Mouse (Mus musculus) embryonic facial prominence, embryonic 15.5 days (tissue): ENCODE results near the gene Ccdc102a. TPM values are rescaled to one million over a fixed set of nuclear protein-coding genes. Genes with fewer than 3 reads are reported as not detected.

Source experiments
- ATAC-seq: fragments of 200-750 bp; cut with Nextera tagmentation; 2 replicates; pipeline ENCODE4 v1.8.0; 2017; ENCODE audit warnings: low read depth, moderate TSS enrichment; ENCODE audit not compliant: insufficient number of reproducible peaks, low FRiP score, low TSS enrichment
- H3K27ac ChIP-seq: fragments of 300-500 bp; sonication (generic); replicated peaks from 2 replicates; pipeline ENCODE4 v1.5.1; 2015; ENCODE audit warnings: mild to moderate bottlenecking, inconsistent platforms
- H3K27me3 ChIP-seq: fragments of 300-500 bp; sonication (generic); 2 replicates; pipeline ENCODE4 v1.6.1; 2015; ENCODE audit warnings: inconsistent platforms
- H3K36me3 ChIP-seq: fragments of 300-500 bp; sonication (generic); 2 replicates; pipeline ENCODE4 v1.6.1; 2015; ENCODE audit warnings: mild to moderate bottlenecking, inconsistent platforms
- H3K4me1 ChIP-seq: fragments of 300-500 bp; sonication (generic); 2 replicates; pipeline ENCODE4 v1.6.1; 2015; ENCODE audit warnings: inconsistent platforms
- H3K4me2 ChIP-seq: fragments of 300-500 bp; sonication (generic); replicated peaks from 2 replicates; pipeline ENCODE4 v1.6.1; 2015; ENCODE audit warnings: mild to moderate bottlenecking, inconsistent platforms
- H3K4me3 ChIP-seq: fragments of 300-500 bp; sonication (generic); replicated peaks from 2 replicates; pipeline ENCODE4 v1.5.1; 2015; ENCODE audit warnings: mild to moderate bottlenecking, inconsistent platforms
- H3K9ac ChIP-seq: fragments of 300-500 bp; sonication (generic); 2 replicates; pipeline ENCODE4 v1.6.1; 2015; ENCODE audit warnings: inconsistent platforms
- H3K9me3 ChIP-seq: fragments of 300-500 bp; sonication (generic); replicated peaks from 2 replicates; pipeline ENCODE4 v1.6.1; 2016; ENCODE audit warnings: inconsistent platforms
- WGBS: fragments of 180-500 bp; shearing (Covaris S2); methylation state at CpG from one replicate; pipeline ENCODE4 v1.1.7; 2015; 5-methylcytosine and 5-hydroxymethylcytosine counted together
- polyA plus RNA-seq: library from polyadenylated mRNA; unstranded; fragments of >200 nt; fragmentation: Nextera tagmentation; extraction: Ambion mirVana; gene quantifications from 2 replicates; pipeline ENCODE4 v1.2.1, GENCODE M21; 2015

The Ccdc102a gene
- polyA plus RNA-seq, 1 experiment from 2014 or later: 44.6 TPM

GRCm38 (mm10) chr8:94950458-94950857 lies 32.6 kb upstream of the Ccdc102a start:
- Histone ChIP-seq H3K4me2 (no peak overlapping the region), H3K27me3 (no peaks in the 10 kb centered on the region), H3K27ac (no peak overlapping the region), H3K9ac (no peak overlapping the region), H3K4me3 (no peak overlapping the region), H3K36me3 (no peaks in the 10 kb centered on the region), H3K4me1 (no peaks in the 10 kb centered on the region), H3K9me3 (no peaks in the 10 kb centered on the region)
- 76% methylated on average over 5 of the region's 5 CpGs for WGBS
- ATAC-seq: no peak

GRCm38 (mm10) chr8:94950046-94950445 lies 32.1 kb upstream of the Ccdc102a start:
- no peaks in the 10 kb centered on the region for H3K9me3 ChIP-seq
- H3K4me1 ChIP-seq: no peaks in the 10 kb centered on the region
- no peaks in the 10 kb centered on the region for H3K27me3 ChIP-seq
- H3K9ac ChIP-seq: no peak overlapping the region
- no peak overlapping the region for H3K27ac ChIP-seq
- WGBS: 15% methylated on average over 4 of the region's 4 CpGs
- no peak; the same call in 1 of the 2 replicates for ATAC-seq
- H3K36me3 ChIP-seq: no peaks in the 10 kb centered on the region
- no peak overlapping the region for H3K4me3 ChIP-seq
- no peak overlapping the region for H3K4me2 ChIP-seq

- Histone ChIP-seq H3K4me2 (no peak overlapping the region), H3K9me3 (no peaks in the 10 kb centered on the region), H3K36me3 (no peaks in the 10 kb centered on the region), H3K27ac (no peak overlapping the region), H3K4me3 (no peak overlapping the region), H3K4me1 (no peaks in the 10 kb centered on the region), H3K27me3 (no peaks in the 10 kb centered on the region), H3K9ac (no peak overlapping the region)
- no peak for ATAC-seq
- WGBS: 82% methylated on average over 4 of the region's 4 CpGs
These were observed 31.1 kb upstream of the Ccdc102a start for GRCm38 (mm10) chr8:94949010-94949409.

- Histone ChIP-seq H3K4me2 (no peak overlapping the region), H3K27ac (no peak overlapping the region), H3K4me1 (no peaks in the 10 kb centered on the region), H3K27me3 (no peaks in the 10 kb centered on the region), H3K9ac (no peak overlapping the region), H3K36me3 (no peaks in the 10 kb centered on the region), H3K4me3 (no peak overlapping the region), H3K9me3 (no peaks in the 10 kb centered on the region)
- 71% methylated on average over 4 of the region's 4 CpGs for WGBS
- no peak for ATAC-seq
These were observed 30.5 kb upstream of the Ccdc102a start for GRCm38 (mm10) chr8:94948421-94948820.

DNA sequence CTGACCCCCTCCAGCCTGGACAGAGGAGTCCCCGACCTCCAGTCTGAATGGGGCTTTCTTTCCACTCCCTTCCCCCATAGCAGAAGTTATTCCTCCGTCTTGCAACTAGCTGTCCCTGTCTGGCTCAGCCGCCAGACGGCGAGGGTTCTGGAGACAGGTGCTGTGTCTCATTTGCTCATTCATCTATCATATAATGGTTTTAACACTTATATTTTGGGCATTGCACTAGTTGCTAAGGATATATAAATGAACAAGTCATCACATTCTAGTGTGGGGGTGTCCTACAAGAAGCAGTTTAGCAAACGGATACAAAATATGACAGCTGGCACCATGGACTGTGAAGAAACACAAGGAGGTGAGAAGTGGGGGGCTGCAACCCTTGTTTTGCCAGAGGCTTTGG lies 27.3 kb upstream of the Ccdc102a start:
- H3K9me3 ChIP-seq: no peaks in the 10 kb centered on the region
- H3K36me3 ChIP-seq: no peaks in the 10 kb centered on the region
- H3K4me2 ChIP-seq: no peak overlapping the region
- 47% methylated on average over 6 of the region's 6 CpGs for WGBS
- H3K4me1 ChIP-seq: no peaks in the 10 kb centered on the region
- no peak for ATAC-seq
- no peaks in the 10 kb centered on the region for H3K27me3 ChIP-seq
- H3K27ac ChIP-seq: no peak overlapping the region
- H3K9ac ChIP-seq: no peak overlapping the region
- H3K4me3 ChIP-seq: no peak overlapping the region

DNA sequence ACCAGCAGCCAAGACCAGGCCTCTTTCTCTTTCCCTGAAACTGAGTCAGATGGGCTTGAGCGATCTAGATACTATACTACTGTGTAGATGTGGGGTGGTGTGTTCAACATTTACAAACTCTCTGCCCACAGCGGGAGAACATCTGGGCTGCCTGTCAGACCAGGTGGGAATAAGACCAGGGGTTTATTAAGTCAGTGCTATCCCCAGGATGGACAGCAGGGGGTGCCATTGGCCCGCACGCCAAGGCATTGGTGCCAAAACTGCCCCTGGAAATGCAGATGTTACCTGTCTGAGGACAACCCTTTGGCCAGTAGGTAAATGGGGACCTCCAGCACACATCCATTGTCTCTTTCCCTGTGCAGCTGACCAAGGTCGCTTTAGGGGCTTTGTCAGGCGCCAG lies 24.7 kb upstream of the Ccdc102a start:
- H3K9ac ChIP-seq: no peak overlapping the region
- no peak for ATAC-seq
- no peaks in the 10 kb centered on the region for H3K4me1 ChIP-seq
- no peaks in the 10 kb centered on the region for H3K27me3 ChIP-seq
- H3K27ac ChIP-seq: no peak overlapping the region
- no peaks in the 10 kb centered on the region for H3K9me3 ChIP-seq
- no peak overlapping the region for H3K4me2 ChIP-seq
- H3K4me3 ChIP-seq: no peak overlapping the region
- 17% methylated on average over 6 of the region's 6 CpGs for WGBS
- no peaks in the 10 kb centered on the region for H3K36me3 ChIP-seq

- ATAC-seq: no peak
- WGBS: 66% methylated on average over 3 of the region's 3 CpGs
- no peak overlapping the region for H3K27ac ChIP-seq
These were observed 17.3 kb upstream of the Ccdc102a start for GRCm38 (mm10) chr8:94935172-94935571.

DNA sequence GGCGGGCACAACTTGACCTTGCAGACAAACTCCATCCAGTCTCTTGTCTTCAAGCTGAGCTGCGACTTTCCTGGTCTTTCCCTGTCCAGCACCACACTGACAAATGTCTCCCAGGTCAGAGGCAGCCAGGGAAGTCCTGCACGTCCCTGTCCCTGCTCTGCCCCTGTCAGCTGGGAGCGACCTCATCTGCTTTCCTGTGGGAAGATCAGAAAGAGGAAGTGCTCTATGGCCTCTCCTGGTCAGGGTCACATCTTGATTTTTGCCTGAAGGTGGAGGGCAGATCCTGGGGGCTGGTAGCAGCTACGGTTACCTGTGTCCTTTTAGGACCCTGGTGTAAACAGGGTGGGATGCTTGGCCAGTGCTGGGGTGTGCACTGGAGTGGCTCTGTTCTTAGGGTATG lies 16.0 kb upstream of the Ccdc102a start:
- WGBS: 53% methylated on average over 5 of the region's 5 CpGs

More at GRCm38 (mm10) chr8:94935172-94935571, 17.3 kb upstream of the Ccdc102a start:
- Histone ChIP-seq H3K4me3 (no peak overlapping the region), H3K9ac (no peak overlapping the region), H3K36me3 (no peaks in the 10 kb centered on the region), H3K4me2 (no peak overlapping the region), H3K9me3 (no peaks in the 10 kb centered on the region), H3K4me1 (no peaks in the 10 kb centered on the region), H3K27me3 (no peaks in the 10 kb centered on the region)

DNA sequence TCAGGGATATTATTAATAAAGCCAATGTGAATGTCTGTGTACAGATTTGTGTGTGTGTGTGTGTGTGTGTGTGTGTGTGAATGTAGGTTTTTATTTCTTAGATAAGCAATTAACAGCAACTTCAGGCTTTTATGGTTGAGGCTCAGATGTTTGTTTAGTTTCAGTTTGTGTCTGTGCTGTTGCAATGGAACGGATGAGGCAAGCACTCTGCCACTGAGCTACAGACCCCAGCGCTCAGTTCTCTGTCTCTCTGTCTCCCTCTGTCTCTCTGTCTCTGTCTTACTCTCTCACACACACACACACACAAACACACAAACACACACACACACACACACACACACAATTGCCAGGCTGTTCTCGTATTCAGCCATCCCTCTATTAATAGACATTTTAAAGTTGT lies 10.3 kb upstream of the Ccdc102a start:
- no peak overlapping the region for H3K4me2 ChIP-seq
- WGBS: 81% methylated on average over 3 of the region's 3 CpGs
- no peaks in the 10 kb centered on the region for H3K9me3 ChIP-seq
- H3K9ac ChIP-seq: no peak overlapping the region
- no peaks in the 10 kb centered on the region for H3K36me3 ChIP-seq
- no peak for ATAC-seq
- no peak overlapping the region for H3K4me3 ChIP-seq
- no peak overlapping the region for H3K27ac ChIP-seq
- H3K27me3 ChIP-seq: no peaks in the 10 kb centered on the region
- no peaks in the 10 kb centered on the region for H3K4me1 ChIP-seq

More for the DNA sequence above, 16.0 kb upstream of the Ccdc102a start:
- no peak for ATAC-seq
- Histone ChIP-seq H3K4me2 (no peak overlapping the region), H3K4me1 (no peaks in the 10 kb centered on the region), H3K27ac (no peak overlapping the region), H3K36me3 (no peaks in the 10 kb centered on the region), H3K4me3 (no peak overlapping the region), H3K9me3 (no peaks in the 10 kb centered on the region), H3K9ac (no peak overlapping the region), H3K27me3 (no peaks in the 10 kb centered on the region)

DNA sequence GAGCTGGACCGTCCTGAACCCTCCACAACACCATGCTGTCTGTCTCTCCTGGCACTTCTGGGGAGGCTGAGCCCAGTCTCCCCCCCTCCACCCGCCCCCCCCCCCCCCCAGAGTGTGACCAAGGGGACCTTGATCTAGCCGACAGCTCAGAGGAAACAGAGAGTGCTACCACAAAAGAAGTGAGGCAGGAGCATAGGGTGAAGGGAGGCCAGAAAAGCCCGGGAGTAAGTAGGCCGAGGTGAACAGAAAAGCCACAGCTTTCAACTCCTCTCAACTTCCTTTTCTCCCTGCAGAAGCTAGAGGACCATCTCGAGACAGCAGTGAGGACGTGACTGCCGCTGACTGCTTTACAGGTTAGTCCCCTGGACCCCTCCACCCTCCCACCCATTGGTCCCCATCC lies 5.5 kb upstream of the Ccdc102a start, which contains the start of gene Adgrg5:
Gene Adgrg5 (plus strand): TSS at position 290 of the 400 bp plus-strand sequence.
- H3K27me3 ChIP-seq: no peaks in the 10 kb centered on the region
- no peak within 1 kb of the TSS for H3K27ac ChIP-seq
- H3K4me2 ChIP-seq: no peak within 1 kb of the TSS
- no peaks in the 10 kb centered on the region for H3K4me1 ChIP-seq
- WGBS: 57% methylated on average over 8 of the region's 8 CpGs
- H3K4me3 ChIP-seq: no peak within 1 kb of the TSS
- no peak within 1 kb of the TSS for H3K9ac ChIP-seq
- ATAC-seq: no peak
- no peaks in the 10 kb centered on the region for H3K36me3 ChIP-seq
- H3K9me3 ChIP-seq: no peaks in the 10 kb centered on the region

DNA sequence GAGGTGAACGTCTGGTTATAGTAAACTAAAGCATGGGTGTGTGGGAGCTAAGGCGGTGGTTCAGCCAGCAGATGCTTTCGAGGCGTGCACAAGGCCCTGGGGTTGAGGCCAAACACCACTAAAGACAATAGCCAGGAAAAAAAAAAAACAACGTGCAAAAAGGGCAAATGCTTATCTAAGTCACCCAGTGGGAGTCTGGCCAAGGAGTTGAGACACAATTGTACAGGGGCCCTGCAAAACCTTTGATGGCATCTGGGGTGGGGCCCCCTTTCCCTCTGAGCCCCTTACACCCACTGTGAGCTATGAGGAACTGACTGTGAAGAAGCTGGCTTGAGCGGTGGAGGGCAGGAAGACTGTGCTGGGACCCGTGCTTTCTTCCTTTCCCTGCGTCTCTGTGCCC lies 4.7 kb upstream of the Ccdc102a start:
- no peak overlapping the region for H3K4me2 ChIP-seq
- WGBS: 26% methylated on average over 8 of the region's 8 CpGs
- no peak overlapping the region for H3K27ac ChIP-seq
- no peak for ATAC-seq
- H3K36me3 ChIP-seq: no peaks in the 10 kb centered on the region
- no peak overlapping the region for H3K4me3 ChIP-seq
- no peaks in the 10 kb centered on the region for H3K9me3 ChIP-seq
- no peak overlapping the region for H3K9ac ChIP-seq
- no peaks in the 10 kb centered on the region for H3K27me3 ChIP-seq
- peaks cover 4% of the 10 kb centered on the region; the same call in 1 of the 2 replicates for H3K4me1 ChIP-seq

- H3K27me3 ChIP-seq: no peaks in the 10 kb centered on the region
- 65% methylated on average over 6 of the region's 6 CpGs for WGBS
- no peak overlapping the region for H3K9ac ChIP-seq
- no peaks in the 10 kb centered on the region for H3K36me3 ChIP-seq
- H3K4me3 ChIP-seq: no peak overlapping the region
- no peak for ATAC-seq
- H3K4me1 ChIP-seq: peaks cover 5% of the 10 kb centered on the region; the same call in 1 of the 2 replicates
- H3K27ac ChIP-seq: no peak overlapping the region
- no peak overlapping the region for H3K4me2 ChIP-seq
- H3K9me3 ChIP-seq: no peaks in the 10 kb centered on the region
These were observed 4.3 kb upstream of the Ccdc102a start for GRCm38 (mm10) chr8:94922176-94922575.
